Mouse (Mus musculus) liver, embryonic 13.5 days (tissue): ENCODE data around the gene Tmem242. TPM values are rescaled to one million over a fixed set of nuclear protein-coding genes. Genes with fewer than 3 reads are reported as not detected.

Experiments
- ATAC-seq: fragments of 200-750 bp; cut with Nextera tagmentation; 2 replicates; pipeline ENCODE4 v1.8.0; 2017; ENCODE audit warnings: low read depth, mild to moderate bottlenecking, moderate number of reproducible peaks, moderate library complexity
- DNase-seq: peaks from one replicate; pipeline ENCODE4 v3.0.0; 2022
- H3K27ac ChIP-seq: fragments of 300-500 bp; sonication (generic); 2 replicates; pipeline ENCODE4 v1.5.1; 2015; ENCODE audit warnings: moderate library complexity, mild to moderate bottlenecking, inconsistent platforms
- H3K27me3 ChIP-seq: fragments of 300-500 bp; sonication (generic); 2 replicates; pipeline ENCODE4 v1.6.1; 2015; ENCODE audit warnings: mild to moderate bottlenecking, inconsistent platforms
- H3K36me3 ChIP-seq: fragments of 300-500 bp; sonication (generic); 2 replicates; pipeline ENCODE4 v1.6.1; 2015; ENCODE audit warnings: mild to moderate bottlenecking, inconsistent platforms
- H3K4me1 ChIP-seq: fragments of 300-500 bp; sonication (generic); replicated peaks from 2 replicates; pipeline ENCODE4 v1.6.1; 2015; ENCODE audit warnings: inconsistent platforms
- H3K4me2 ChIP-seq: fragments of 300-500 bp; sonication (generic); 2 replicates; pipeline ENCODE4 v1.6.1; 2015; ENCODE audit warnings: inconsistent platforms, mild to moderate bottlenecking, moderate library complexity
- H3K4me3 ChIP-seq: fragments of 300-500 bp; sonication (generic); replicated peaks from 2 replicates; pipeline ENCODE4 v1.5.1; 2015; ENCODE audit warnings: mild to moderate bottlenecking, inconsistent platforms
- H3K9ac ChIP-seq: fragments of 300-500 bp; sonication (generic); 2 replicates; pipeline ENCODE4 v1.6.1; 2015; ENCODE audit warnings: mild to moderate bottlenecking, inconsistent platforms
- H3K9me3 ChIP-seq: fragments of 300-500 bp; sonication (generic); replicated peaks from 2 replicates; pipeline ENCODE4 v1.6.1; 2016; ENCODE audit warnings: inconsistent platforms
- WGBS: fragments of 180-500 bp; shearing (Covaris S2); methylation state at CpG from one replicate; pipeline ENCODE4 v1.1.7; 2015; ENCODE audit not compliant: insufficient replicate concordance; 5-methylcytosine and 5-hydroxymethylcytosine counted together
- microRNA-seq: library from miRNA; unstranded; fragments of <30 nt; microRNA quantifications from one replicate; pipeline ENCODE4, GENCODE M21; 2016
- polyA plus RNA-seq: library from polyadenylated mRNA; unstranded; fragments of >200 nt; fragmentation: Nextera tagmentation; extraction: Ambion mirVana; gene quantifications from 2 replicates; pipeline ENCODE4 v1.2.1, GENCODE M21; 2015

Gene Tmem242
- polyA plus RNA-seq, 1 experiment from 2014 or later = 54.1 TPM

DNA sequence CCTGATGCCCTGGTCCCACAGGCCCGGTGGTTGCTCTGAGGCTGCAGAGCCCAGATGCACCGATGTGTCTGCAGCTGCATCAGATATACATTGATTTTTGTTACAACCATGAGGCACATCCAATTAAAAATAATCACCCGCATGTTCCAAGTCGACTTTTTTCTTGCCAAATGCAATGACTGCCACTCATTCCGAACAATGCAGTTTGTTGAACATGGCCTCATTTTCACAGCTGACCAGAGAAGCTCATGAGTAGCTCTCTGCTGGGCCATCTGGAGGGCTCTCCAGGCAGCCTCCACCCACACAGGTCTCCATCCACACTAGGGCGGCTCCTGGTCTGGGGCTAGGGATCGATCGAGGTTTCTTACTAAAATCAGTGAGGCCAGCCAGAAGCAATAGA lies 67.1 kb downstream of the Tmem242 start:
- Histone ChIP-seq H3K4me1 (peaks cover 2% of the 10 kb centered on the region), H3K27ac (no peak overlapping the region), H3K4me3 (no peak overlapping the region), H3K27me3 (no peaks in the 10 kb centered on the region), H3K36me3 (no peaks in the 10 kb centered on the region), H3K9me3 (no peaks in the 10 kb centered on the region), H3K9ac (no peak overlapping the region), H3K4me2 (no peak overlapping the region)
- 66% methylated on average over 8 of the region's 8 CpGs for WGBS
- DNase-seq = no peak
- ATAC-seq = no peak

DNA sequence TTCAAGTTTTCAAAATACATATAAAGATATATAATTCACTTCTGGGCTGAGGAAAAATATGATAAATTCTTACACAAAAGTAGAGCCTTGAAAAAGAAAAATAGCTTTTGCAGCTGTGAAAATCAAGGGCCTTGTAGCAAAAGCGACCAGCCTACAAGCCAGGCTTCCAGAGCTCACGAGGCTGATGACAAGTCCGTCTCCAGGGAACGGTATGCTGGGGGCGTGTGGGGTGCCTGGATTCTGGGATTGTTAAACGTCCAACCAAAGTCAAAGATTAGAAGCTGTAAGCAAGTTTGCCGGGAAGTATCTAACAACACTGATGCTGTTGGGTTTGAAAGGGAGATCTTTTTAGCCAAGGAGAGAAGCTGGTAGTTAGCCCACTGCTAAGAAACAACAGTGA lies 68.5 kb downstream of the Tmem242 start:
- 62% methylated on average over 7 of the region's 7 CpGs for WGBS
- ATAC-seq = no peak

DNA sequence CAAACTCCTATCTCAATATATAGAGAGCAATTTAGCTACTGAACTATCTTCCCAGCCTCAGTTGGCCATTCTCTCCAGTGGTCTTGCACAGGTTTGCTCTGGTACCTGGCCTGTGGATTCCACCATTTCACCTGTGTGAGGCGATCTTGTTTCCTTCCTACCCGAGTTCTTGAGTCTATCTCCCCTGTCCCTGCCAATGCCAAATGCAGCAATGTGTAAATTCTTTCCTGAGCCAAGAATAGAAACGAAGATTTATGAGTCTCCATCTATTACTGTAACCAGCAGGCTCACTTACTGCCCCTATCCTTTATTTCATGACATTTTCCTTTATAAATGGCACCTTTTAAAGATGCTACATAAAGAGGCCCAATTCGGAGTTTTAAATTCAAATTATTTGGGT lies 69.0 kb downstream of the Tmem242 start:
- DNase-seq (no peak), ATAC-seq (no peak)
- WGBS = 50% methylated on average over 4 of the region's 4 CpGs
- no peaks in the 10 kb centered on the region for H3K4me1 ChIP-seq
- no peak overlapping the region for H3K4me2 ChIP-seq
- no peak overlapping the region for H3K9ac ChIP-seq
- no peaks in the 10 kb centered on the region for H3K36me3 ChIP-seq
- no peak overlapping the region for H3K4me3 ChIP-seq
- H3K27ac ChIP-seq = no peak overlapping the region
- no peaks in the 10 kb centered on the region for H3K9me3 ChIP-seq
- no peaks in the 10 kb centered on the region for H3K27me3 ChIP-seq

More for the DNA sequence above, 68.5 kb downstream of the Tmem242 start:
- no peaks in the 10 kb centered on the region for H3K36me3 ChIP-seq
- no peaks in the 10 kb centered on the region for H3K27me3 ChIP-seq
- H3K27ac ChIP-seq = no peak overlapping the region
- H3K9ac ChIP-seq = no peak overlapping the region
- H3K4me3 ChIP-seq = no peak overlapping the region
- H3K9me3 ChIP-seq = no peaks in the 10 kb centered on the region
- DNase-seq = no peak
- no peaks in the 10 kb centered on the region for H3K4me1 ChIP-seq
- H3K4me2 ChIP-seq = no peak overlapping the region

DNA sequence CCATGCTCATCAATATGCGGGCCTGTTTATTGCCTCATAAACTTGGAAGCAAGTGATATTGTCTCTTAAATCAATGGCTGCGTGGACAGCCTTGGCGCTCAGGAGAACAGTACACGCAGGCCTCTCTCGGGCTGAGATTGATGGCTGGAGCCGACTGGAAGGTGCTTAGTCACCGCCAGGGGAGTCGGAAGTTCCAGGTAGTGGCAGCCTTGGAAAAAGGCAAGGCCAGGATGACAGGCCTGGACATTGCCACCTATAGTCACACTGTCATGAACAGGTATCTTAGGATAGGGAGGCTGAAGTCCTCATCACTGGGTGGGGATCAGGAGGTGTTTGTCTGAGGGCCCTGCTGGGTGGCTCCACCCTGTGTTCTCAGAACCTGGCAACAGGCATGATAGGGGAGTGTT lies 74.1 kb downstream of the Tmem242 start:
- H3K9ac ChIP-seq = no peak overlapping the region
- H3K9me3 ChIP-seq = no peaks in the 10 kb centered on the region
- no peaks in the 10 kb centered on the region for H3K27me3 ChIP-seq
- WGBS = 67% methylated on average over 8 of the region's 8 CpGs
- H3K27ac ChIP-seq = no peak overlapping the region
- DNase-seq (no peak), ATAC-seq (no peak)
- H3K4me1 ChIP-seq = no peaks in the 10 kb centered on the region
- H3K4me2 ChIP-seq = no peak overlapping the region
- no peaks in the 10 kb centered on the region for H3K36me3 ChIP-seq
- no peak overlapping the region for H3K4me3 ChIP-seq

Small RNA genes within 50 kb of the gene (microRNA-seq; reads per million reads assigned to microRNA genes)
- gene Gm22475 = not detected

Other genes with a start within 250 kb of the Tmem242 start
- gene Ldhal6b, start 21.5 kb downstream of the Tmem242 start, polyA plus RNA-seq = not detected in 2 replicates
- 4.7 and 6.0 TPM in 2 replicates for gene Zdhhc14, start 52.3 kb upstream of the Tmem242 start, polyA plus RNA-seq